Mouse (Mus musculus): ENCODE measurements at regions not wholly inside any gene's neighbourhood (a gene's known extent, or its start where the extent isn't known, plus 50 kb on each side); places are given as distances from the start of the nearest gene placed in this dataset.

GRCm38 (mm10) chr8:77774551-77775335 lies 50.5 kb upstream of the Ednra start:
- Histone ChIP-seq H3K27ac (ENCODE audit: insufficient read depth, low read depth, low read length) (no peak overlapping the region), H3K4me1 (ENCODE audit: control insufficient read depth, insufficient read depth, low read length) (no peaks in the 10 kb centered on the region), H3K4me3 (ENCODE audit: insufficient read depth, low read depth, low read length) (no peak overlapping the region)
- WGBS = 77% methylated on average over 8 of the region's 8 CpGs
- TF ChIP-seq POLR2A (IDR thresholded peaks at IDR 0.05; ENCODE audit: insufficient read depth, low read depth, low read length) (no peak), CTCF (IDR thresholded peaks at IDR 0.05; ENCODE audit: insufficient read depth, low read depth, low read length) (no peak)

GRCm38 (mm10) chr8:77775526-77775925 lies 51.3 kb upstream of the Ednra start:
- Histone ChIP-seq H3K27ac (ENCODE audit: insufficient read depth, low read depth, low read length) (no peak overlapping the region), H3K4me1 (ENCODE audit: control insufficient read depth, insufficient read depth, low read length) (no peaks in the 10 kb centered on the region), H3K4me3 (ENCODE audit: insufficient read depth, low read depth, low read length) (no peak overlapping the region)
- WGBS = 92% methylated on average over 3 of the region's 3 CpGs
- TF ChIP-seq POLR2A (IDR thresholded peaks at IDR 0.05; ENCODE audit: insufficient read depth, low read depth, low read length) (no peak), CTCF (IDR thresholded peaks at IDR 0.05; ENCODE audit: insufficient read depth, low read depth, low read length) (no peak)

GRCm38 (mm10) chr8:77777597-77777996 lies 53.3 kb upstream of the Ednra start:
- H3K27ac ChIP-seq (ENCODE audit: insufficient read depth, low read depth, low read length) = no peak overlapping the region
- H3K4me1 ChIP-seq (ENCODE audit: control insufficient read depth, insufficient read depth, low read length) = no peaks in the 10 kb centered on the region
- WGBS = 77% methylated on average over 5 of the region's 5 CpGs
- TF ChIP-seq CTCF (IDR thresholded peaks at IDR 0.05; ENCODE audit: insufficient read depth, low read depth, low read length) (no peak), POLR2A (IDR thresholded peaks at IDR 0.05; ENCODE audit: insufficient read depth, low read depth, low read length) (no peak)
- H3K4me3 ChIP-seq (ENCODE audit: insufficient read depth, low read depth, low read length) = no peak overlapping the region

- Histone ChIP-seq H3K4me3 (ENCODE audit: insufficient read depth, low read depth, low read length) (no peak overlapping the region), H3K4me1 (ENCODE audit: control insufficient read depth, insufficient read depth, low read length) (no peaks in the 10 kb centered on the region), H3K27ac (ENCODE audit: insufficient read depth, low read depth, low read length) (no peak overlapping the region)
- TF ChIP-seq POLR2A (IDR thresholded peaks at IDR 0.05; ENCODE audit: insufficient read depth, low read depth, low read length) (no peak), CTCF (IDR thresholded peaks at IDR 0.05; ENCODE audit: insufficient read depth, low read depth, low read length) (no peak)
- 92% methylated on average over 4 of the region's 4 CpGs for WGBS
Measured at GRCm38 (mm10) chr8:77785676-77786255, 61.5 kb upstream of the Ednra start.

GRCm38 (mm10) chr8:77794911-77795310 lies 70.6 kb upstream of the Ednra start:
- no peaks in the 10 kb centered on the region for H3K4me1 ChIP-seq (ENCODE audit: control insufficient read depth, insufficient read depth, low read length)
- H3K4me3 ChIP-seq (ENCODE audit: insufficient read depth, low read depth, low read length) = no peak overlapping the region
- TF ChIP-seq POLR2A (IDR thresholded peaks at IDR 0.05; ENCODE audit: insufficient read depth, low read depth, low read length) (no peak), CTCF (IDR thresholded peaks at IDR 0.05; ENCODE audit: insufficient read depth, low read depth, low read length) (no peak)
- no peak overlapping the region for H3K27ac ChIP-seq (ENCODE audit: insufficient read depth, low read depth, low read length)
- WGBS = 74% methylated on average over 1 of the region's 1 CpGs

GRCm38 (mm10) chr8:77803147-77803903 lies 79.1 kb upstream of the Ednra start:
- H3K27ac ChIP-seq (ENCODE audit: insufficient read depth, low read depth, low read length) = no peak overlapping the region
- TF ChIP-seq POLR2A (IDR thresholded peaks at IDR 0.05; ENCODE audit: insufficient read depth, low read depth, low read length) (no peak), CTCF (IDR thresholded peaks at IDR 0.05; ENCODE audit: insufficient read depth, low read depth, low read length) (no peak)
- H3K4me3 ChIP-seq (ENCODE audit: insufficient read depth, low read depth, low read length) = no peak overlapping the region
- WGBS = 86% methylated on average over 9 of the region's 9 CpGs
- H3K4me1 ChIP-seq (ENCODE audit: control insufficient read depth, insufficient read depth, low read length) = no peaks in the 10 kb centered on the region

GRCm38 (mm10) chr8:77804536-77804935 lies 80.3 kb upstream of the Ednra start:
- WGBS = 93% methylated on average over 6 of the region's 6 CpGs
- Histone ChIP-seq H3K27ac (ENCODE audit: insufficient read depth, low read depth, low read length) (no peak overlapping the region), H3K4me3 (ENCODE audit: insufficient read depth, low read depth, low read length) (no peak overlapping the region)

GRCm38 (mm10) chr8:77804956-77805355 lies 80.7 kb upstream of the Ednra start:
- TF ChIP-seq POLR2A (IDR thresholded peaks at IDR 0.05; ENCODE audit: insufficient read depth, low read depth, low read length) = no peak
- no peak for TF ChIP-seq CTCF (IDR thresholded peaks at IDR 0.05; ENCODE audit: insufficient read depth, low read depth, low read length)
- 80% methylated on average over 4 of the region's 4 CpGs for WGBS

More at GRCm38 (mm10) chr8:77804536-77804935, 80.3 kb upstream of the Ednra start:
- H3K4me1 ChIP-seq (ENCODE audit: control insufficient read depth, insufficient read depth, low read length) = no peaks in the 10 kb centered on the region
- no peak for TF ChIP-seq CTCF (IDR thresholded peaks at IDR 0.05; ENCODE audit: insufficient read depth, low read depth, low read length)
- no peak for TF ChIP-seq POLR2A (IDR thresholded peaks at IDR 0.05; ENCODE audit: insufficient read depth, low read depth, low read length)

GRCm38 (mm10) chr8:77805657-77806056 lies 81.4 kb upstream of the Ednra start:
- 71% methylated on average over 6 of the region's 6 CpGs for WGBS
- no peak overlapping the region for H3K27ac ChIP-seq (ENCODE audit: insufficient read depth, low read depth, low read length)
- H3K4me1 ChIP-seq (ENCODE audit: control insufficient read depth, insufficient read depth, low read length) = no peaks in the 10 kb centered on the region
- TF ChIP-seq CTCF (IDR thresholded peaks at IDR 0.05; ENCODE audit: insufficient read depth, low read depth, low read length) = no peak
- no peak overlapping the region for H3K4me3 ChIP-seq (ENCODE audit: insufficient read depth, low read depth, low read length)

More at GRCm38 (mm10) chr8:77804956-77805355, 80.7 kb upstream of the Ednra start:
- no peak overlapping the region for H3K4me3 ChIP-seq (ENCODE audit: insufficient read depth, low read depth, low read length)
- no peaks in the 10 kb centered on the region for H3K4me1 ChIP-seq (ENCODE audit: control insufficient read depth, insufficient read depth, low read length)
- no peak overlapping the region for H3K27ac ChIP-seq (ENCODE audit: insufficient read depth, low read depth, low read length)

Data from olfactory bulb, adult 2 months (tissue).